In genomic region chr11:118488191-118488906, GRCm38 (mm10) we compare ENCODE assay signal across 11 mouse cellular contexts. TPM values are rescaled to one million over a fixed set of nuclear protein-coding genes. Genes with fewer than 3 reads are reported as not detected.
DNase-seq lines count a peak whose midpoint lies in the region; ATAC-seq and TF ChIP-seq lines count a peak whose summit lies in the region.
"Had no signal": no experiment of that assay in that cellular context is flagged by ENCODE, and none has a peak within 500 bp of the region (broad histone marks: within the 10 kb centered on the region; RNA-seq: fewer than 3 reads in every experiment).

No protein-coding gene starts in this region.

- 0 out of 2 replicates have a peak, but pooled peaks have one; percentile 12 for TF ChIP-seq CTCF in liver, adult 2 months (IDR thresholded peaks at IDR 0.05; ENCODE audit: low read depth, low read length)
- peak; percentile 66 for TF ChIP-seq CTCF in midbrain, postnatal 0 days (IDR thresholded peaks at IDR 0.05)

- no peak for DNase-seq in embryonic facial prominence, embryonic 14.5 days (ENCODE audit: low spot score)
- DNase-seq in embryonic facial prominence, embryonic 10.5 days (ENCODE audit: low spot score) = no peak
- no peak for DNase-seq in liver, adult 2 months (ENCODE audit: extremely low read depth, low read depth, low spot score)
- DNase-seq in cerebellum, postnatal 25 days = peak; percentile 66 to 74
- DNase-seq in midbrain, postnatal 0 days (ENCODE audit: low spot score) = no peak
- no peak for DNase-seq in spleen, postnatal 36 days (ENCODE audit: low spot score in 2 of 2)
- no peak for DNase-seq in adrenal gland, postnatal 10 days
- DNase-seq: adrenal gland, postnatal 25 days had no signal

- H3K27me3 ChIP-seq in embryonic facial prominence, embryonic 14.5 days (replicated peaks; ENCODE audit: control insufficient read depth, insufficient read depth, low read length) = no peaks in the 10 kb centered on the region
- peaks cover 28% of the 10 kb centered on the region for H3K27me3 ChIP-seq in embryonic facial prominence, embryonic 10.5 days (replicated peaks; ENCODE audit: low read depth, poor library complexity, severe bottlenecking)
- H3K27me3 ChIP-seq in liver, adult 2 months (ENCODE audit: control insufficient read depth, insufficient read depth, low read length) = no peaks in the 10 kb centered on the region
- H3K27me3 ChIP-seq in liver, embryonic 12.5 days (replicated peaks) = no peaks in the 10 kb centered on the region; the same call in 1 of the 2 replicates
- H3K27me3 ChIP-seq in midbrain, postnatal 0 days (ENCODE audit: insufficient read depth, low read length) = no peaks in the 10 kb centered on the region
- H3K27me3 ChIP-seq: lung, embryonic 15.5 days had no signal

- 70% methylated on average over 8 of the region's 8 CpGs for WGBS in embryonic facial prominence, embryonic 14.5 days
- 65% methylated on average over 8 of the region's 8 CpGs for WGBS in embryonic facial prominence, embryonic 10.5 days
- 82% methylated on average over 8 of the region's 8 CpGs for WGBS in liver, adult 2 months
- WGBS in liver, embryonic 12.5 days (ENCODE audit: insufficient replicate concordance) = 77% methylated on average over 8 of the region's 8 CpGs
- 63% methylated on average over 8 of the region's 8 CpGs for WGBS in midbrain, postnatal 0 days

- H3K4me1 ChIP-seq in embryonic facial prominence, embryonic 14.5 days (ENCODE audit: control insufficient read depth, insufficient read depth, low read length) = 0 out of 2 replicates have a peak, but pooled peaks cover 3% of the 10 kb centered on the region
- H3K4me1 ChIP-seq in embryonic facial prominence, embryonic 10.5 days = peaks cover 40% of the 10 kb centered on the region
- no peaks in the 10 kb centered on the region for H3K4me1 ChIP-seq in liver, adult 2 months (ENCODE audit: control insufficient read depth, insufficient read depth, low read length)
- H3K4me1 ChIP-seq in liver, embryonic 12.5 days = peaks cover 8% of the 10 kb centered on the region
- H3K4me1 ChIP-seq in midbrain, postnatal 0 days (ENCODE audit: insufficient read depth, low read length) = no peaks in the 10 kb centered on the region

- no peak overlapping the region; the same call in 1 of the 2 replicates for H3K27ac ChIP-seq in embryonic facial prominence, embryonic 14.5 days (replicated peaks; ENCODE audit: low read depth, low read length)
- H3K27ac ChIP-seq in embryonic facial prominence, embryonic 10.5 days (replicated peaks) = no peak overlapping the region
- H3K27ac ChIP-seq in liver, adult 2 months (replicated peaks; ENCODE audit: insufficient read depth, low read depth, low read length) = no peak overlapping the region
- H3K27ac ChIP-seq in liver, embryonic 12.5 days = no peak overlapping the region
- H3K27ac ChIP-seq in midbrain, postnatal 0 days (ENCODE audit: low read depth, low read length) = no peak overlapping the region
- H3K27ac ChIP-seq: lung, embryonic 15.5 days had no signal

- H3K79me2 ChIP-seq in liver, adult 2 months (ENCODE audit: control insufficient read depth, insufficient read depth, low read length) = no peaks in the 10 kb centered on the region

- no peak for ATAC-seq in embryonic facial prominence, embryonic 14.5 days (ENCODE audit: low read depth)
- no peak for ATAC-seq in liver, embryonic 12.5 days
- no peak for ATAC-seq in midbrain, postnatal 0 days (ENCODE audit: low FRiP score)

- TF ChIP-seq POLR2A in liver, adult 2 months (IDR thresholded peaks at IDR 0.05; ENCODE audit: extremely low read depth, insufficient read depth, low read length) = no peak

- H3K9me3 ChIP-seq in embryonic facial prominence, embryonic 14.5 days (ENCODE audit: control insufficient read depth, low read length) = no peaks in the 10 kb centered on the region
- no peaks in the 10 kb centered on the region for H3K9me3 ChIP-seq in embryonic facial prominence, embryonic 10.5 days
- no peaks in the 10 kb centered on the region for H3K9me3 ChIP-seq in liver, embryonic 12.5 days (replicated peaks)
- H3K9me3 ChIP-seq in midbrain, postnatal 0 days (ENCODE audit: low read length) = no peaks in the 10 kb centered on the region
- H3K9me3 ChIP-seq: lung, embryonic 15.5 days had no signal

- 0 out of 2 replicates have a peak overlapping the region, but pooled peaks have one; percentile 6 for H3K9ac ChIP-seq in embryonic facial prominence, embryonic 14.5 days (ENCODE audit: low read depth, low read length)
- H3K9ac ChIP-seq in liver, adult 2 months (ENCODE audit: low read depth, low read length) = no peak overlapping the region
- no peak overlapping the region for H3K9ac ChIP-seq in liver, embryonic 12.5 days
- no peak overlapping the region for H3K9ac ChIP-seq in midbrain, postnatal 0 days (replicated peaks; ENCODE audit: low read length, poor library complexity, severe bottlenecking)
- H3K9ac ChIP-seq: lung, embryonic 15.5 days had no signal

- no peak overlapping the region for H3K4me3 ChIP-seq in embryonic facial prominence, embryonic 14.5 days (ENCODE audit: low read depth, low read length)
- H3K4me3 ChIP-seq in embryonic facial prominence, embryonic 10.5 days = no peak overlapping the region
- H3K4me3 ChIP-seq in liver, adult 2 months (ENCODE audit: insufficient read depth, low read depth, low read length) = no peak overlapping the region
- no peak overlapping the region for H3K4me3 ChIP-seq in liver, embryonic 12.5 days
- no peak overlapping the region for H3K4me3 ChIP-seq in midbrain, postnatal 0 days (ENCODE audit: low read depth, low read length)
- H3K4me3 ChIP-seq: erythroblast, embryonic 14.5 days; lung, embryonic 15.5 days had no signal

- H3K36me3 ChIP-seq in embryonic facial prominence, embryonic 14.5 days (ENCODE audit: control insufficient read depth, insufficient read depth, low read length) = no peaks in the 10 kb centered on the region
- H3K36me3 ChIP-seq in embryonic facial prominence, embryonic 10.5 days (replicated peaks) = peaks cover 42% of the 10 kb centered on the region
- H3K36me3 ChIP-seq in liver, adult 2 months (ENCODE audit: control insufficient read depth, insufficient read depth, low read length) = peaks cover 3% of the 10 kb centered on the region
- H3K36me3 ChIP-seq in liver, embryonic 12.5 days = peaks cover 54% of the 10 kb centered on the region
- peaks cover 6% of the 10 kb centered on the region; the same call in 1 of the 2 replicates for H3K36me3 ChIP-seq in midbrain, postnatal 0 days (ENCODE audit: insufficient read depth, low read length)

- H3K4me2 ChIP-seq in embryonic facial prominence, embryonic 14.5 days (ENCODE audit: low read depth, low read length) = no peak overlapping the region
- H3K4me2 ChIP-seq in liver, embryonic 12.5 days = no peak overlapping the region
- H3K4me2 ChIP-seq in midbrain, postnatal 0 days (ENCODE audit: low read depth, low read length, poor library complexity, severe bottlenecking) = no peak overlapping the region
- H3K4me2 ChIP-seq: lung, embryonic 15.5 days had no signal

RNA-seq across cellular contexts. Expression of gene Engase, which starts 11.7 kb away (rescaled TPM):
- 6.0 and 7.6 TPM in 2 replicates for polyA plus RNA-seq in embryonic facial prominence, embryonic 14.5 days (2014; fragmentation: Nextera tagmentation; extraction: Ambion mirVana)
- polyA plus RNA-seq in embryonic facial prominence, embryonic 10.5 days (2016; fragmentation: Nextera tagmentation; extraction: Ambion mirVana) = 7.9 and 8.5 TPM in 2 replicates
- 3.0 and 3.6 TPM in 2 replicates for total RNA-seq in liver, adult 2 months (2014; rRNA removed)
- polyA plus RNA-seq in liver, adult 2 months (2012; rRNA removed) = 8.1 and 8.3 TPM in 2 replicates
- polyA plus RNA-seq in liver, embryonic 12.5 days (2016; fragmentation: Nextera tagmentation; extraction: Ambion mirVana) = 11.7 and 12.6 TPM in 2 replicates
- 8.7 and 13.6 TPM in 2 replicates for total RNA-seq in midbrain, postnatal 0 days (2014; rRNA removed)
- 5.1 and 5.3 TPM in 2 replicates for polyA plus RNA-seq in midbrain, postnatal 0 days (2015; fragmentation: Nextera tagmentation; extraction: Ambion mirVana)
- 10 to 100 TPM; 12.7 to 16.3 TPM for total RNA-seq in adrenal gland, postnatal 10 days (2021)

Comparison
In these comparisons a context has a peak if more than half of its experiments do, and no peak if none do; other contexts are left out.
1. DNase-seq: peak in cerebellum, postnatal 25 days (2 of 2); none in embryonic facial prominence, embryonic 14.5 days (single experiment), embryonic facial prominence, embryonic 10.5 days (single experiment), liver, adult 2 months (single experiment), midbrain, postnatal 0 days (single experiment), spleen, postnatal 36 days (0 of 2) and adrenal gland, postnatal 10 days (single experiment).